ENCODE assay signal across 9 mouse cellular contexts in genomic region chr5:77217211-77217610, GRCm38 (mm10). TPM values are rescaled to one million over a fixed set of nuclear protein-coding genes. Genes with fewer than 3 reads are reported as not detected.
A peak's percentile ranks its signal among the peaks of the same experiment; 100 is the strongest.
DNase-seq lines count a peak whose midpoint lies in the region; ATAC-seq and TF ChIP-seq lines count a peak whose summit lies in the region.
"Had no signal": no experiment of that assay in that cellular context is flagged by ENCODE, and none has a peak within 500 bp of the region (broad histone marks: within the 10 kb centered on the region; RNA-seq: fewer than 3 reads in every experiment).

No protein-coding gene starts in this region.

- H3K4me3 ChIP-seq in hindbrain, embryonic 10.5 days, result 0 out of 2 replicates have a peak overlapping the region, but pooled peaks have one; percentile 24
- H3K4me3 ChIP-seq in hindbrain, embryonic 13.5 days, result no peak overlapping the region
- no peak overlapping the region for H3K4me3 ChIP-seq in cortical plate, adult 2 months (ENCODE audit: insufficient read depth, low read length)
- no peak overlapping the region for H3K4me3 ChIP-seq in left cerebral cortex, adult 2 months

- intact Hi-C loops in left cerebral cortex, adult 2 months (cut with DNase I), result loop anchor here (1.0 to 5.0 kb wide), 3 partner anchors 130 to 219 kb away; no protein-coding TSS in a partner anchor

- no peak overlapping the region for H3K27ac ChIP-seq in hindbrain, embryonic 10.5 days
- H3K27ac ChIP-seq in hindbrain, embryonic 13.5 days, result no peak overlapping the region
- no peak overlapping the region for H3K27ac ChIP-seq in cortical plate, adult 2 months (ENCODE audit: insufficient read depth, low read length)
- H3K27ac ChIP-seq in left cerebral cortex, adult 2 months, result no peak overlapping the region

- no peaks in the 10 kb centered on the region for H3K36me3 ChIP-seq in hindbrain, embryonic 10.5 days
- H3K36me3 ChIP-seq in hindbrain, embryonic 13.5 days, result no peaks in the 10 kb centered on the region

- no peaks in the 10 kb centered on the region for H3K27me3 ChIP-seq in hindbrain, embryonic 10.5 days (ENCODE audit: insufficient read depth, poor library complexity, severe bottlenecking)
- no peaks in the 10 kb centered on the region for H3K27me3 ChIP-seq in hindbrain, embryonic 13.5 days

- no peak overlapping the region for H3K9ac ChIP-seq in hindbrain, embryonic 13.5 days

- WGBS in hindbrain, embryonic 10.5 days, result 17% methylated on average over 9 of the region's 9 CpGs
- WGBS in hindbrain, embryonic 13.5 days, result 15% methylated on average over 9 of the region's 9 CpGs

- TF ChIP-seq CTCF in cortical plate, adult 2 months (IDR thresholded peaks at IDR 0.05; ENCODE audit: extremely low read depth, insufficient read depth, low read length), result peak; percentile 75
- peak; percentile 77 for TF ChIP-seq CTCF in left cerebral cortex, adult 2 months (IDR thresholded peaks at IDR 0.05)

- no peaks in the 10 kb centered on the region for H3K9me3 ChIP-seq in hindbrain, embryonic 10.5 days
- H3K9me3 ChIP-seq in hindbrain, embryonic 13.5 days, result no peaks in the 10 kb centered on the region

- TF ChIP-seq POLR2A in cortical plate, adult 2 months (IDR thresholded peaks at IDR 0.05; ENCODE audit: extremely low read depth, insufficient read depth, low read length), result no peak

- ATAC-seq in hindbrain, embryonic 13.5 days (ENCODE audit: low FRiP score), result no peak
- peak; percentile 83 for ATAC-seq in megakaryocyte, adult 5-6 weeks (ENCODE audit: poor library complexity, severe bottlenecking)

- H3K4me2 ChIP-seq in hindbrain, embryonic 13.5 days, result no peak overlapping the region

- DNase-seq in hindbrain, embryonic 10.5 days (ENCODE audit: low spot score), result peak; percentile 78
- peak; percentile 61 to 67 for DNase-seq in gastrocnemius, adult 8-10 months (ENCODE audit: low spot score in 2 of 2)
- DNase-seq in induced T-regulatory cell, adult 2 months (ENCODE audit: low read depth), result peak; percentile 91
- peak; percentile 57 to 68 for DNase-seq in left cerebral cortex, adult 2 months (ENCODE audit: extremely low spot score in 1 of 2, low spot score in 2 of 2)
- DNase-seq in right cerebral cortex, postnatal 36 days (ENCODE audit: low spot score in 2 of 2), result peak; percentile 59

- H3K4me1 ChIP-seq in hindbrain, embryonic 10.5 days (replicated peaks), result peaks cover 6% of the 10 kb centered on the region; the same call in 1 of the 2 replicates
- H3K4me1 ChIP-seq in hindbrain, embryonic 13.5 days (replicated peaks), result no peaks in the 10 kb centered on the region
- no peaks in the 10 kb centered on the region for H3K4me1 ChIP-seq in cortical plate, adult 2 months (ENCODE audit: control insufficient read depth, insufficient read depth, low read length)

RNA-seq across cellular contexts. Expression of gene Spink2, which starts 5.9 kb away (rescaled TPM):
- 0.50 and 0.52 TPM in 2 replicates for polyA plus RNA-seq in hindbrain, embryonic 10.5 days (2016; fragmentation: Nextera tagmentation; extraction: Ambion mirVana)
- 1.1 and 2.4 TPM in 2 replicates for polyA plus RNA-seq in hindbrain, embryonic 13.5 days (2015; fragmentation: Nextera tagmentation; extraction: Ambion mirVana)
- polyA plus RNA-seq in cortical plate, adult 2 months (2012; rRNA removed), result not detected in 2 replicates
- not detected for total RNA-seq in gastrocnemius, adult 8-10 months (2022)
- not detected for total RNA-seq in left cerebral cortex, adult 2 months (2021)
- total RNA-seq in megakaryocyte, adult 5-6 weeks (2015), result 2.2 and 4.9 TPM in 2 replicates
- total RNA-seq in megakaryocyte, adult 5-6 weeks (2017), result 3.3 and 5.4 TPM in 2 replicates
- polyA plus RNA-seq: C2C12 had no signal

RNA-seq across cellular contexts. Expression of gene Rest, which starts 48.1 kb away (rescaled TPM):
- polyA plus RNA-seq in hindbrain, embryonic 10.5 days (2016; fragmentation: Nextera tagmentation; extraction: Ambion mirVana), result 17.1 and 22.8 TPM in 2 replicates
- polyA plus RNA-seq in hindbrain, embryonic 13.5 days (2015; fragmentation: Nextera tagmentation; extraction: Ambion mirVana), result 9.8 and 10.1 TPM in 2 replicates
- polyA plus RNA-seq in cortical plate, adult 2 months (2012; rRNA removed), result 2.4 and 2.6 TPM in 2 replicates
- total RNA-seq in gastrocnemius, adult 8-10 months (2022), result 10 to 100 TPM in 1 of 4 experiments, 1 to 10 TPM in 3; 8.3 to 10.2 (median 9.2) TPM
- total RNA-seq in left cerebral cortex, adult 2 months (2021), result 1 to 10 TPM; 3.6 TPM
- 19.9 and 21.1 TPM in 2 replicates for total RNA-seq in megakaryocyte, adult 5-6 weeks (2015)
- 31.5 and 37.9 TPM in 2 replicates for total RNA-seq in megakaryocyte, adult 5-6 weeks (2017)
